Mouse (Mus musculus) CD4-positive naive resting alpha-beta T cell, adult 57 days (primary cell): ENCODE measurements around the gene Gm10770. TPM values are rescaled to one million over a fixed set of nuclear protein-coding genes. Genes with fewer than 3 reads are reported as not detected.

Experiments
- total RNA-seq: library from RNA; stranded (reverse); gene quantifications from one replicate; pipeline ENCODE4 v1.2.4, GENCODE M21; 2023

The Gm10770 gene
- not detected for total RNA-seq

DNA sequence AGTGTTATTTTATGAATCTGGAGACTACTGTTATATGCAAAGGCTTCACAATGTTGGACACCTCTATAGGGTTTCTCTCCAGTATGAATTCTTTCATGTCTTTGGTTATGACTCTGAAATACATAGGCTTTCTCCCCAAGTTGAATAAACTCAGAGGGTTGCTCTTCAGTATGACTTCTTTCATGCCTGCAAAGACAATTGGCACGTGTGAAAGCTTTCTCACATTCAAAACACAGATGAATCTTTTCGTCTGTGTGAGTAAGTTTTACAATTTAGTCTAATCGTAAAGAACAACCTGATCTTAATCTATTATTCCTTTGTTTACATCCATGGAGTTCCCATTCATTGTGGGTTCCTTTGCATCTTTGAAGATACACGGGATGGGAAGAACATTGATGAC is at the start of gene Gm10770:
Gene Gm10770, minus strand, starts transcription at position 101 of the 400 bp plus-strand sequence.

DNA sequence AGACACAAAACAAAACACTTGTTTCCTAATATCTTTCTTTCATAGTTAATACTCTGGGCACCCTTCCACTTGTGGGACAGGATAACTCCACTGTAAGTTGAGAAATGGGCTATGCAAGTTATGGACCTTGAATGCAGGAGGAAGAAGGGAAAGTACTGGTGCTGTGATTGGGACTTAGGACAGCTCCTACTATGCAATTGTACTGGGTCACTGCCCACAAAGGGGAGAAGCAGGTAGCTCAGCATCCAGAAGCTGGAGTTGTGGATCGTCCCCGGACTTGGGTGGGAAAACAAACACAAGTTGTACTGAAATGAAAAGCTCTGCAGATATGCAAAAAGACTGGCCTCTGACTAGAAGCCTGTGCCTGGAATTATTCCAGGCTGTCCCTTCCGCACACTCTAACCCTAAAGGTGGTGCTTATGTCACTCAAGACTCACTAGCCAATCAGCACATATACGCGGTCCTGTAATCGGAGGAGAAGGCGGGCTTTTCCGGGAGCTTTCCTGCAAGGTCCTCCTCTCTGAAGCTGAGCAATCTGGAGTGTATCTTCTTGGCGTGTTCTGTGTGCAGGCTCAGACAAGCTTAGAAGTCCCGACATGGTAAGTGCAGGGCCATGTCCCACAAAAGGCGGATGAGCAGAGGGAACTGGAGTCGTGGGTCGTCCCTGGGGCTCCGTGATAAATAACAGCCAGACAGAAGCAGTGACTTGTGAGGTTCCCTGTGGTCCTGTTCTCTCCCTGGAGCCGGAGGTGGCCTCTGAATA is 38.3 kb upstream of the Gm10770 start, which contains the start of gene Zfp937:
Gene Zfp937, plus strand, starts transcription at position 474 of the 763 bp plus-strand sequence.

DNA sequence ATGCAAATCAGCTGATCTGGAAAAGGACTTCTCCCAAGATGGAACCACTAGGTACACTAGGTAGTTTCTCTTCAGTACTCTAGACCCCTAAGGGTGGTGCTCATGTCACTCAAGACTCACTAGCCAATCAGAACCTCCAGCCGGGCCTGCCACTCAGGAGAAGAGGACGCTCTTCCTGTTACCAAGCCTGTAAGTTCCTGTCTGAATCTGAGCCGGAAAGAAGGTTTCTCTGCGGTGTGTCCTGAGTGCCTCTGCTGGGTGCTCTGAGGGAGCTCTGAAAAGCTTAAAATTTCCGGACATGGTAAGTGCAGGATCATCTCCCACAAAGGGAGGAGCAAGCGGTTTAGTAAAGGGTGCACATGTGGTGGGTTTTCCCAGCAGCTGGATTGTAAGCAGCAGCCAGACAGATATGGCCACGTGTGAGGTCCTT is 2.1 kb upstream of the Gm10770 start, which contains the start of gene Gm14139:
Gene Gm14139, plus strand, starts transcription at position 186 of the 430 bp plus-strand sequence.

DNA sequence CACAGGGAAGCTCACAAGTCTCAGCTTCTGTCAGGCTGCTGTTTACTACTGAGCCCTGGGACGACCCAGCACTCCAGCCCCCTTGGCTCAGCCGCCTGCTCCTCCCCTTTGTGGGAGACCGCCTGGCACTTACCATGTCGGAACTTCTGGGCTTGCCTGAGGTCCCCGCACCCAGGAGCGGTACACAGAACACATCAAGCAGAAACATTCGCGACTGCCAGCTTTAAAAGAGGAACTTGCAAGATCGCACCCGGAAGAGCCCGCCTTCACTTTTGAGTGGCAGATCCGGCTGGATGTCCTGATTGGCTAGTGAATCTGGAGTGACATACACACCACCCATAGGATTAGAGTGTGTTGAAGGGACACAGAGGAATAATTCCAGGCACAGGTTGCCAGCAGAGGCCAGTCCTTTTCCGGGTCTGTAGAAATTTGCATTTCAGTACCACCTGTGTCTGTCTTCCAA is 43.0 kb downstream of the Gm10770 start, which contains the start of gene Zfp120:
Gene Zfp120, minus strand, starts transcription at position 274 of the 463 bp plus-strand sequence.

Other genes starting within 250 kb of the Gm10770 start
- gene Zfp120, start 43.0 kb downstream of the Gm10770 start, total RNA-seq: 8.2 TPM
- gene Gm14139, start 2.1 kb upstream of the Gm10770 start, total RNA-seq: 0.41 TPM
- 6.7 TPM for gene Zfp937, start 38.4 kb upstream of the Gm10770 start, total RNA-seq
- 16.6 TPM for gene Gm21994, start 75.9 kb upstream of the Gm10770 start, total RNA-seq
- gene Gm14124, start 77.8 kb upstream of the Gm10770 start, total RNA-seq: 0.53 TPM
- 8.9 TPM for gene Gm10130, start 144.0 kb upstream of the Gm10770 start, total RNA-seq
- gene 3300002I08Rik, start 183.1 kb upstream of the Gm10770 start, total RNA-seq: 9.8 TPM